Mouse (Mus musculus) limb, embryonic 14.5 days (tissue): Measurements from ENCODE around the gene Ppm1a. TPM values are rescaled to one million over a fixed set of nuclear protein-coding genes. Genes with fewer than 3 reads are reported as not detected.
A peak's percentile ranks its signal among the peaks of the same experiment; 100 is the strongest.

Source experiments
- ATAC-seq: fragments of 200-750 bp; cut with Nextera tagmentation; 2 replicates; pipeline ENCODE4 v1.8.0; 2017; ENCODE audit warnings: low read depth, moderate number of reproducible peaks, moderate TSS enrichment; ENCODE audit not compliant: low FRiP score
- DNase-seq: peaks from one replicate; pipeline ENCODE4 v3.0.0-alpha.2; 2015; ENCODE audit warnings: low spot score
- H3K27ac ChIP-seq: fragments of 300-500 bp; sonication (generic); replicated peaks from 2 replicates; pipeline ENCODE4 v1.5.1; 2014; ENCODE audit warnings: low read depth, mild to moderate bottlenecking, low read length, moderate library complexity, mixed read lengths
- H3K27me3 ChIP-seq: fragments of 300-500 bp; sonication (generic); 2 replicates; pipeline ENCODE4 v1.6.1; 2014; ENCODE audit warnings: low read length, mixed read lengths; ENCODE audit not compliant: control insufficient read depth, insufficient read depth
- H3K36me3 ChIP-seq: fragments of 300-500 bp; sonication (generic); 2 replicates; pipeline ENCODE4 v1.6.1; 2014; ENCODE audit warnings: mild to moderate bottlenecking, low read length, moderate library complexity, mixed read lengths; ENCODE audit not compliant: control insufficient read depth, insufficient read depth
- H3K4me1 ChIP-seq: fragments of 300-500 bp; sonication (generic); 2 replicates; pipeline ENCODE4 v1.6.1; 2014; ENCODE audit warnings: antibody characterized with exemption, low read length, mixed read lengths; ENCODE audit not compliant: control insufficient read depth, insufficient read depth
- H3K4me2 ChIP-seq: fragments of 300-500 bp; sonication (generic); replicated peaks from 2 replicates; pipeline ENCODE4 v1.6.1; 2014; ENCODE audit warnings: low read depth, mild to moderate bottlenecking, low read length, moderate library complexity; ENCODE audit not compliant: severe bottlenecking
- H3K4me3 ChIP-seq: fragments of 300-500 bp; sonication (generic); replicated peaks from 2 replicates; pipeline ENCODE4 v1.5.1; 2014; ENCODE audit warnings: low read length
- H3K9ac ChIP-seq: fragments of 300-500 bp; sonication (generic); 2 replicates; pipeline ENCODE4 v1.6.1; 2014; ENCODE audit warnings: mild to moderate bottlenecking, low read depth, low read length, moderate library complexity; ENCODE audit not compliant: severe bottlenecking
- H3K9me3 ChIP-seq: fragments of 300-500 bp; sonication (generic); 2 replicates; pipeline ENCODE4 v1.6.1; 2016; ENCODE audit warnings: low read length; ENCODE audit not compliant: control insufficient read depth
- POLR2A ChIP-seq: fragments of 200-500 bp; IDR thresholded peaks from 2 replicates; pipeline ENCODE4 v1.8.0; 2012; ENCODE audit warnings: inconsistent platforms, mild to moderate bottlenecking, moderate library complexity, borderline replicate concordance; ENCODE audit not compliant: insufficient read depth, insufficient read length; ENCODE audit errors: extremely low read depth
- WGBS: fragments of 180-500 bp; shearing (Covaris S2); extraction: QIAGEN DNeasy Blood & Tissue Kit; methylation state at CpG from one replicate; pipeline ENCODE4 v1.1.7; 2014; 5-methylcytosine and 5-hydroxymethylcytosine counted together
- polyA plus RNA-seq, 2 experiments: library from polyadenylated mRNA; depleted of rRNA in 1 of 2; stranded (reverse) in 1 of 2; unstranded in 1 of 2; fragments of >200 nt; fragmentation: Nextera tagmentation in 1 of 2; extraction: Ambion mirVana in 1 of 2; gene quantifications; 2 replicates each; pipeline versions ENCODE4 v1.2.1 to v1.2.3; 2012 to 2014

Ppm1a gene
- polyA plus RNA-seq, 2 experiments = 77.0 to 84.7 TPM

DNA sequence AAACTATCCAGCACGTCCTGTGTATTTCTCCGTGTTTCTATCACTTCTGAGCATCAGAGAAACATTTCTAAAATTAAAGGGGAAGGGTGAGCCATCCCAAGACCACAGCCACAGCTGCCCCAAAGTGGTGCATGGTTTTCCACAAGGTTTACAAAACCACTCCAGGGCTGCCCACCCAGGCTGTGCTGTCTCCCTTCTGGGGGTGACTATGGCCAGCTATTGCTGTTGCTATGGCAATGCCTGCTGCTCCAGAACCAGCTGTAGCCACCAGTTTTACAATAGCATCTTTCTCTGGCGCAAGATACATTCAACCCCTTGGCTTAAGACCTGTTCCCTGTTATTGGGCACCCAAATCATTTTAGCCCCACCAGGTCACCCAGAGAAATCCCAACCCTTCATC lies 54.3 kb downstream of the Ppm1a start:
- DNase-seq (no peak), ATAC-seq (no peak)
- Histone ChIP-seq H3K36me3 (no peaks in the 10 kb centered on the region), H3K4me1 (no peaks in the 10 kb centered on the region), H3K4me2 (no peak overlapping the region), H3K27me3 (no peaks in the 10 kb centered on the region), H3K27ac (no peak overlapping the region), H3K9me3 (no peaks in the 10 kb centered on the region), H3K9ac (no peak overlapping the region), H3K4me3 (no peak overlapping the region)
- WGBS = 77% methylated on average over 3 of the region's 3 CpGs
- TF ChIP-seq POLR2A = no peak

DNA sequence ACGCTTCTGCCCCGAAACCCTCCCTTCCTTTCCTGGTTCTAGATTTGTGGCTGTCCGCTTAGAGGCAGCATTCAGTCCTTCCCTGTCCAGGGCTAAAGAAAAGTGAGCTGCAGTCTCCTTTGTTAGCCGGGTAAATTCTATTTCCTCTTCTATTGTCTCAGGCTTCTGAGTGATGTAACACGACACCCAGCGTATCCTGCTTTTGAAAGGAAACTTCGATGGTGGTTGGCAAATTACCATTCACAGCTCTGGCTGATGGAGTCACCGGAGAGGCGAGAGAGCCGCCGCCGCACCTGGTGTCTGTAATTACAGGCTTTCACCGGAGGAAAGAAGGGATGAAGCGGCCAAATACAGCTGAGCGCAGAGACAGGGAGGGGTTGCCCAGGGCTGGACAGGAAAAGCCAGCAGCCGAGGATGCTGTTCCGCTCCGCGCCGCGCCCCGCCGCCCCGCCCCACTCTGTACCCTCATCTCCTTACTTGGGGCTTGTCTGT lies 63.7 kb downstream of the Ppm1a start:
- Histone ChIP-seq H3K4me2 (peak overlapping the region; percentile 58), H3K9me3 (no peaks in the 10 kb centered on the region), H3K36me3 (no peaks in the 10 kb centered on the region), H3K4me1 (no peaks in the 10 kb centered on the region), H3K27ac (peak overlapping the region; percentile 44), H3K4me3 (peak overlapping the region; percentile 39), H3K27me3 (no peaks in the 10 kb centered on the region), H3K9ac (peak overlapping the region; percentile 50)
- DNase-seq (peak; percentile 70), ATAC-seq (peak; percentile 89; the same call in 1 of the 2 replicates)
- TF ChIP-seq POLR2A = 0 out of 2 replicates have a peak, but pooled peaks have one; percentile 11
- 3% methylated on average over 24 of the region's 24 CpGs for WGBS

- DNase-seq (no peak), ATAC-seq (no peak)
- no peak for TF ChIP-seq POLR2A
- Histone ChIP-seq H3K4me3 (peak overlapping the region; percentile 39), H3K27ac (0 out of 2 replicates have a peak overlapping the region, but pooled peaks have one; percentile 44), H3K4me1 (no peaks in the 10 kb centered on the region), H3K4me2 (peak overlapping the region; percentile 58), H3K27me3 (no peaks in the 10 kb centered on the region), H3K9me3 (no peaks in the 10 kb centered on the region), H3K36me3 (no peaks in the 10 kb centered on the region), H3K9ac (no peak overlapping the region; the same call in 1 of the 2 replicates)
- 28% methylated on average over 6 of the region's 6 CpGs for WGBS
These were observed 64.3 kb downstream of the Ppm1a start for GRCm38 (mm10) chr12:72821589-72821988.

DNA sequence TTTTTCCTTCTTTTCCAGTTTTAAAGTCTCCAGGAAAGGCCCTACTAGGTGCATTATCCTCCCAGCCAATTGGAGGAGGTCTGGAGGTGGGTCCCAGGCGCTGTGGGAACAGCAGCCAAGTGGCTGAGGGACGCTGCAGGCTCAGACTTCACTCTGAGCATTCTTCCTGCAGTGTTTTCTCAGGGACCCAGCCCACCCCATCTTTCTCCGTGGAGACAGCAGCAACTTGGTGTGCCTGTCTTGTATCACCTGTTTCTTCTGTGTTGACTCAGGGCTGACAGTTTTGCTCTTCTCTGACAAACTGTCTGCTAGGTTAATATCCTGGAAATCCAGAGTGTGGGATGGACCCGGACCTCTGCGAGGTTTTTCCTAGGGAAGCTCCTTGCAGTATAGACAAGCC lies 68.4 kb downstream of the Ppm1a start:
- whole genome bisulfite sequencing = 48% methylated on average over 5 of the region's 5 CpGs
- DNase-seq (no peak), ATAC-seq (no peak)
- Histone ChIP-seq H3K27ac (no peak overlapping the region), H3K9me3 (no peaks in the 10 kb centered on the region), H3K9ac (no peak overlapping the region), H3K27me3 (no peaks in the 10 kb centered on the region), H3K36me3 (no peaks in the 10 kb centered on the region), H3K4me3 (no peak overlapping the region), H3K4me1 (no peaks in the 10 kb centered on the region), H3K4me2 (no peak overlapping the region)
- no peak for TF ChIP-seq POLR2A

DNA sequence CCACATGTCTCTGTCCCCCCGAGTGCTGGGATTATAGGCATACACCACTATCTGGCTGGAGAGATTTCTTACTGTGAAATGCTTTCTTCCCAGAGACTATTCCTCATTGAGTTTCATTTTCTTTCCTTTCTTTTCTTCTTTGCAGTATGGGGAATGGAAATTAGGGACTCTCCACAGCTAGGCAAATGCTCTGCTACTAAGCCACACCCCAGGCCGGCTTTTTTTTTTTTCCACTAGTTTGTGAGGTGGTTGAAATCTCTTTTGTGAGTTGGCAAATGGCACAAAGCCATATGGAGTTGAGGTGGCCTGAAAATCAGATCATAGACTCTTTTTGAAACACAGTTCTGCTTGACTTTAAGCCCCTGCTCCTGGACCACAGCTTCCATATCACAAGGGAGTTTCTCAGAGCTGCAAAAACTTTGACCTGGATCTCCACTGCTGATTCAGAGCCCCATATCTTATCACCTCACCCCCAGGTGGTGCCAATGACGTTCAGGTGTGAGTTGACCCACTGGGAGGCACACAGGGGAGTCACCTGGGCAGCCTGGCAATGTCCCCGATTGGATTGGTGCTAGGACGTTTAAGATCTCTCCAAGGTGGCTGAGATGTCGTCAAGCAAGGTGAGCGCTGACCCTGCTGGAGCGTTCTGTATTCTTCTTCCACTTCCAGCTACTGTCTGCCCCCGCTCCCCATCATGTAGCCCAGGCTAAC lies 71.7 kb downstream of the Ppm1a start:
- DNase-seq (no peak), ATAC-seq (no peak)
- no peak overlapping the region for H3K4me2 ChIP-seq
- no peak for TF ChIP-seq POLR2A
- H3K4me3 ChIP-seq = no peak overlapping the region
- H3K27ac ChIP-seq = no peak overlapping the region
- WGBS = 69% methylated on average over 9 of the region's 9 CpGs
- H3K9me3 ChIP-seq = no peaks in the 10 kb centered on the region
- H3K27me3 ChIP-seq = peaks cover 18% of the 10 kb centered on the region
- peaks cover 4% of the 10 kb centered on the region; the same call in 1 of the 2 replicates for H3K4me1 ChIP-seq
- no peaks in the 10 kb centered on the region for H3K36me3 ChIP-seq
- no peak overlapping the region for H3K9ac ChIP-seq

DNA sequence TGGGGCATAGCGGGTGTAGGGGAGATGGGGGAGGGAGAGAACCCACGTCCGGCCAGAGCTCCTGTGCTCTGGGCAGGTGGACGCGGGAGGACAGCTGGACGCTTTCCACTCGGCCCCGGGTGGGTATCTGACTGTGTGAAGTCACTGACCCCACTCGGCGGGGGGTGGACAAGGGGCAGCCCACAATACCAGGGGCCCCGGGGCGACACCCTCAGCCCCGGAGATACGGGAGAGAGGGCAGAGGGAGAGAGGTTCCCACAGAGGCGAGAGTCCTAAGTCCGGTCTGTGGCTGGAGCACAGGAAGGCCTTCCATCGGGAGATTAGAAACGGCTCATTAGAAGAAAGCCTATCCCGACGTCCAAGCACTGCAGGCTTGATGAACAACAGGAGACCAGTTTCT lies 72.5 kb downstream of the Ppm1a start:
- WGBS = 69% methylated on average over 20 of the region's 20 CpGs
- Histone ChIP-seq H3K9ac (no peak overlapping the region), H3K27me3 (peaks cover 18% of the 10 kb centered on the region), H3K36me3 (no peaks in the 10 kb centered on the region), H3K4me1 (peaks cover 4% of the 10 kb centered on the region; the same call in 1 of the 2 replicates), H3K9me3 (no peaks in the 10 kb centered on the region), H3K4me3 (no peak overlapping the region), H3K27ac (no peak overlapping the region), H3K4me2 (no peak overlapping the region)
- ATAC-seq = no peak
- no peak for TF ChIP-seq POLR2A
- DNase-seq = no peak
